Mouse (Mus musculus) embryonic facial prominence, embryonic 14.5 days (tissue): ENCODE measurements around the gene Mcf2l. TPM values are rescaled to one million over a fixed set of nuclear protein-coding genes. Genes with fewer than 3 reads are reported as not detected.

Experiments used
- ATAC-seq: fragments of 200-750 bp; cut with Nextera tagmentation; 2 replicates; pipeline ENCODE4 v1.8.0; 2017; ENCODE audit warnings: low read depth, moderate number of reproducible peaks, moderate TSS enrichment
- DNase-seq: peaks from one replicate; pipeline ENCODE4 v3.0.0-alpha.2; 2015; ENCODE audit warnings: low spot score
- H3K27ac ChIP-seq: fragments of 300-500 bp; sonication (generic); replicated peaks from 2 replicates; pipeline ENCODE4 v1.5.1; 2014; ENCODE audit warnings: low read depth, mild to moderate bottlenecking, low read length, moderate library complexity
- H3K27me3 ChIP-seq: fragments of 300-500 bp; sonication (generic); replicated peaks from 2 replicates; pipeline ENCODE4 v1.6.1; 2014; ENCODE audit warnings: low read length; ENCODE audit not compliant: control insufficient read depth, insufficient read depth
- H3K36me3 ChIP-seq: fragments of 300-500 bp; sonication (generic); 2 replicates; pipeline ENCODE4 v1.6.1; 2014; ENCODE audit warnings: low read length, mixed read lengths; ENCODE audit not compliant: control insufficient read depth, insufficient read depth
- H3K4me1 ChIP-seq: fragments of 300-500 bp; sonication (generic); 2 replicates; pipeline ENCODE4 v1.6.1; 2014; ENCODE audit warnings: antibody characterized with exemption, low read length; ENCODE audit not compliant: control insufficient read depth, insufficient read depth
- H3K4me2 ChIP-seq: fragments of 300-500 bp; sonication (generic); 2 replicates; pipeline ENCODE4 v1.6.1; 2014; ENCODE audit warnings: low read depth, mild to moderate bottlenecking, low read length, moderate library complexity, mixed read lengths
- H3K4me3 ChIP-seq: fragments of 300-500 bp; sonication (generic); 2 replicates; pipeline ENCODE4 v1.5.1; 2014; ENCODE audit warnings: low read depth, mild to moderate bottlenecking, low read length
- H3K9ac ChIP-seq: fragments of 300-500 bp; sonication (generic); 2 replicates; pipeline ENCODE4 v1.6.1; 2014; ENCODE audit warnings: low read depth, mild to moderate bottlenecking, low read length, moderate library complexity, mixed read lengths
- H3K9me3 ChIP-seq: fragments of 300-500 bp; sonication (generic); 2 replicates; pipeline ENCODE4 v1.6.1; 2016; ENCODE audit warnings: low read length; ENCODE audit not compliant: control insufficient read depth
- WGBS: fragments of 180-500 bp; shearing (Covaris S2); extraction: QIAGEN DNeasy Blood & Tissue Kit; methylation state at CpG from one replicate; pipeline ENCODE4 v1.1.7; 2014; 5-methylcytosine and 5-hydroxymethylcytosine counted together
- microRNA-seq: library from miRNA; unstranded; fragments of <30 nt; microRNA quantifications from one replicate; pipeline ENCODE4, GENCODE M21; 2016; ENCODE audit warnings: borderline number of aligned reads
- polyA plus RNA-seq: library from polyadenylated mRNA; unstranded; fragments of >200 nt; fragmentation: Nextera tagmentation; extraction: Ambion mirVana; gene quantifications from 2 replicates; pipeline ENCODE4 v1.2.1, GENCODE M21; 2014

The Mcf2l gene
- polyA plus RNA-seq, 1 experiment from 2014 or later: 20.3 TPM

DNA sequence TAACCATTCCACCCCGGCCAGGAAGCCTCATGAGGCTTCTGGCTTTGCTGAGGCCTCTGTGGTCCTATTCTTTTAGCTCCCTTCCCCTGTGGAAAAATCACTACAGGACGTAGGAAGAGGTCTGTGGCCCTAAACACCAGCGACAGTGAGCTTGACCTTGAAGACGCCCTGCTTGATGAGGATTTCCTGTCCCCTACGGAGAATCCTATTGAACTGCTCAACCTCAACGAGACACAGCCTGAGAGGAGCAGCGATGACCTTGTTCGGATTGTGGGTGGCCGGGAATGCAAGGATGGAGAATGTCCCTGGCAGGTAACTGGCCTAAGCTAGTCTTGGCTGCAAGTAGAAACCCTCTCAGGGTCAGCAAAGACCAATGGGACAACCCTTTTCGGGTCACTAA is 176.9 kb downstream of the Mcf2l start:
- no peaks in the 10 kb centered on the region for H3K9me3 ChIP-seq
- no peaks in the 10 kb centered on the region for H3K4me1 ChIP-seq
- no peaks in the 10 kb centered on the region for H3K27me3 ChIP-seq
- H3K4me3 ChIP-seq: no peak overlapping the region
- WGBS: 82% methylated on average over 10 of the region's 10 CpGs
- no peak for ATAC-seq
- DNase-seq: no peak
- no peak overlapping the region for H3K27ac ChIP-seq
- H3K36me3 ChIP-seq: no peaks in the 10 kb centered on the region
- no peak overlapping the region for H3K4me2 ChIP-seq
- no peak overlapping the region for H3K9ac ChIP-seq

DNA sequence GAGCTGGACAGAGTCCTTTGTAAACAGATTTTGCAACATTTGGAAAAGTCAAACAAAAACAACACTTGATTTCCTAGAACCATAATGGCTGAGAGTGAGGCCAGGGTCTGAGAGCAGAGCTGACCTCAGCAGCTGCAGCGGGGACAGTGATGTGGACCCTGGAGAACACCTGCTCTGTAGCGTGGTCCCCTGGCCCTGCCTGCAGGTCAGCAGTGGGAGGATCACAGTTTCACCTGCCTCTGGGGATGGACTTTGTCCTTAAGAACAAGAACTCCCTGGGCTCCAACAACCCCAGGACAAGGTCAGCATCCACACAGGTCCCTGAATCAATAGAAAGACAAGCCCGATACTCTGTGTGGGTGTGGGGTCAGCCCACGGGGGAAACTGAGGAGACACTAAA is 183.7 kb downstream of the Mcf2l start:
- Histone ChIP-seq H3K4me3 (no peak overlapping the region), H3K9me3 (no peaks in the 10 kb centered on the region), H3K9ac (no peak overlapping the region), H3K27me3 (no peaks in the 10 kb centered on the region), H3K27ac (no peak overlapping the region), H3K4me2 (no peak overlapping the region), H3K36me3 (no peaks in the 10 kb centered on the region), H3K4me1 (no peaks in the 10 kb centered on the region)
- DNase-seq: no peak
- WGBS: 83% methylated on average over 4 of the region's 4 CpGs
- no peak for ATAC-seq

DNA sequence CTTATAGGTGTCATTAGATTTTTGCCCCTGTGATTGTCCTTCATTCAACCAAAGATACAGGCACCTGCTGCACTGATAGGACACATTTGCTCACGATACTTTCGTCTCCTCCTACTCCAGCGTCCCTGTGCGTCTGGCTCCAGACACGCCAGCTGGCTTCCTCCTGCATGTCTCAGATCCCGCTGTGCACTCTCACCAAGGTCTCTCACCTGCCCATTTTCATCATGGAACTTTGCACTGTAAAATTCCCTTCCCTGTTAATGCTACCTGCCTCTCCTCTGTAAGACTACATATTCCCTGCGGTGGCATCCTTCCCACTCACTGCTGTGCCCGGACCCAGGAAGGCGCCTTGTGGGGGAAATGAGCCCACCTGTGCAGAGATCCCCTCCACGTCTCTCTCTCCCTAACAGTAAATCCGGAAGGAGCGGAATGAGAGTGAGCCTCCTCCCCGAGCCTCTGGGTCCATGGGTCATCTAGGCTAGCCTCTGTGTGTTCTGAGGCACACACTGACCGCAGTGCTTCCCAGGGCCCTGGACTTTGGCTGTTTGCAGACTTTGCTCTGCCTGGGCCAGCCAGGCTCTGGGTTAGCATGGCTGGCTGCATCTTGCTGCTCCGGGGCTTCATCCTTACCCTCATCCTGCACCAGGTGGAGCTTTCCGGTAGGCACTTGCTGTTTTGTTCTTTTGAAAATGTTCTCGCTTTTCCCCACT is 187.0 kb downstream of the Mcf2l start, which contains the start of gene Proz:
TSS of gene Proz (plus strand) at position 474 of the 710 bp plus-strand sequence.
- Histone ChIP-seq H3K4me3 (no peak within 1 kb of the TSS), H3K4me2 (no peak within 1 kb of the TSS), H3K27me3 (no peaks in the 10 kb centered on the region), H3K36me3 (no peaks in the 10 kb centered on the region), H3K4me1 (no peaks in the 10 kb centered on the region), H3K9ac (no peak within 1 kb of the TSS), H3K27ac (no peak within 1 kb of the TSS), H3K9me3 (no peaks in the 10 kb centered on the region)
- no peak for DNase-seq
- ATAC-seq: no peak
- WGBS: 76% methylated on average over 17 of the region's 17 CpGs

DNA sequence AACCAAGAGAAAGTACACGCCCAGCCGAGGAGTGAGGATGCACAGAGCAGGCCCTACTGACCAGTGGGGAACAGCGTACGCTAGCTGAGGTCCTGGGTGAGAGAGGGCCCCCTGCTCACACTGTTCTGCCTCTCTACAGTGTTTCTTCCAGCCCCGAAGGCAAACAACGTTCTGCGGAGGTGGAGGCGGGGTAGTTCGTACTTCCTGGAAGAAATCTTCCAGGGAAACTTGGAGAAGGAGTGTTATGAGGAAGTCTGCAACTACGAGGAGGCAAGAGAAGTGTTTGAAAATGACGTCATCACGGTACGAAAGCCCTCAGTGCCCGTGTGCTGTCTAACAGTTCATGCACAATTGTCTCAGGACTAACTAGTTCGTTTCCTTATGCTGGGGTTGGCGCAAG is 189.5 kb downstream of the Mcf2l start:
- no peak for DNase-seq
- H3K4me3 ChIP-seq: no peak overlapping the region
- H3K4me1 ChIP-seq: no peaks in the 10 kb centered on the region
- no peak overlapping the region for H3K4me2 ChIP-seq
- WGBS: 68% methylated on average over 16 of the region's 16 CpGs
- no peaks in the 10 kb centered on the region for H3K27me3 ChIP-seq
- no peak overlapping the region for H3K27ac ChIP-seq
- no peaks in the 10 kb centered on the region for H3K36me3 ChIP-seq
- no peak for ATAC-seq
- no peaks in the 10 kb centered on the region for H3K9me3 ChIP-seq
- no peak overlapping the region for H3K9ac ChIP-seq

Small RNAs within 50 kb of the gene (microRNA-seq; reads per million reads assigned to microRNA genes)
- gene Gm38671: not detected

Other genes with a start within 250 kb of the Mcf2l start
- gene Tubgcp3, start 201.6 kb upstream of the Mcf2l start, polyA plus RNA-seq: 35.9 and 41.4 TPM in 2 replicates
- gene Atp11a, start 116.8 kb upstream of the Mcf2l start, polyA plus RNA-seq: 21.4 and 23.7 TPM in 2 replicates
- not detected in 2 replicates for gene F7, start 152.2 kb downstream of the Mcf2l start, polyA plus RNA-seq
- 0.38 and 0.48 TPM in 2 replicates for gene F10, start 163.5 kb downstream of the Mcf2l start, polyA plus RNA-seq
- gene Proz, start 187.1 kb downstream of the Mcf2l start, polyA plus RNA-seq: 0.21 and 0.24 TPM in 2 replicates
- gene Pcid2, start 231.7 kb downstream of the Mcf2l start, polyA plus RNA-seq: 32.6 and 34.7 TPM in 2 replicates
- 115 and 117 TPM in 2 replicates for gene Cul4a, start 231.8 kb downstream of the Mcf2l start, polyA plus RNA-seq